Mouse (Mus musculus): ENCODE results near the gene Lrp1.

- TF ChIP-seq POLR2A (IDR thresholded peaks at IDR 0.05; ENCODE audit: insufficient read depth, low read depth, low read length) = no peak
- no peak for TF ChIP-seq CTCF (IDR thresholded peaks at IDR 0.05; ENCODE audit: insufficient read depth, low read depth, low read length)
Measured at GRCm38 (mm10) chr10:127619941-127620405, 975 bp downstream of the Lrp1 start.
